9 mouse cellular contexts compared by ENCODE assay signal in the genomic region with DNA sequence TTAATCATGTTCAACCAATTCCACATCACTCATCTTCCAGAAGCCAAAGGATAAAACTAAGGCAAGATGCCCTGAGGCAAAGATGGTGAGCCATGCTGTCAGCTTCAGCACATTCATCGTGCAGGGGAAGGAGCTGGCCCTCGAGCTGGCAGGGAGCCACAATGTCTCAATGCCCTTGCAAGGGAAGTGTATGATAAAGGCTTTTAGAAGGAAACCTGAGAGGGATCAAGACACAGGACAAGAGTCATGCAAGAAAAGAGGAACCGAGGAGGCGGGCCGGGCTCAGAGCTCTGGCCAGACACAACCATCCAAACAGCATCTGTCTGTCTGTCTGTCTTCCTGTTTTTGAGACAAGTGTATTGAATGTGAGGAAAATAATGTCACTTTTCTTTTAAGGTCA.
A peak's percentile ranks its signal among the peaks of the same experiment; 100 is the strongest.
DNase-seq lines count a peak whose midpoint lies in the region; TF ChIP-seq lines count a peak whose summit lies in the region.
"Had no signal": no experiment of that assay in that cellular context is flagged by ENCODE, and none has a peak within 500 bp of the region (broad histone marks: within the 10 kb centered on the region; RNA-seq: fewer than 3 reads in every experiment).

No protein-coding gene starts in this region.

- H3K27me3 ChIP-seq in MEL (ENCODE audit: control insufficient read depth in 1 of 2, insufficient read depth in 2 of 2, low read length in 2 of 2) = peaks cover 0 to 7% of the 10 kb centered on the region in 2 experiments; a peak in 2 of 4 replicates

- peaks cover 0 to 8% of the 10 kb centered on the region in 2 experiments; a peak in 1 of 4 replicates for H3K4me1 ChIP-seq in MEL (ENCODE audit: control insufficient read depth in 1 of 2, insufficient read depth in 2 of 2, low read length in 2 of 2)

- peak overlapping the region; percentile 23; the same call in 1 of the 2 replicates for H3K27ac ChIP-seq in MEL (ENCODE audit: control insufficient read depth, low read depth, low read length)

- no peak for TF ChIP-seq POLR2A in MEL (IDR thresholded peaks at IDR 0.05; ENCODE audit: control insufficient read depth in 1 of 2, insufficient read depth in 1 of 2, low read depth in 1 of 2, low read length in 2 of 2, poor library complexity in 1 of 2)

- TF ChIP-seq RAD21 in MEL (IDR thresholded peaks at IDR 0.05; ENCODE audit: low read depth, low read length) = no peak

- intact Hi-C loops in gastrocnemius, postnatal 36 days (cut with DNase I) = no loop called here

- TF ChIP-seq CTCF in MEL (IDR thresholded peaks at IDR 0.05 in 2 of 3, conservative IDR thresholded peaks at IDR 0.05 in 1 of 3; ENCODE audit: control insufficient read depth in 1 of 3, insufficient read depth in 1 of 3, low read depth in 2 of 3, low read length in 3 of 3, poor library complexity in 1 of 3, severe bottlenecking in 1 of 3) = no peak

- H3K36me3 ChIP-seq in MEL (ENCODE audit: control insufficient read depth in 1 of 2, insufficient read depth in 2 of 2, low read length in 2 of 2) = no peaks in the 10 kb centered on the region

- H3K79me2 ChIP-seq in MEL (ENCODE audit: control insufficient read depth, insufficient read depth, low read length, poor library complexity) = no peaks in the 10 kb centered on the region

- no peaks in the 10 kb centered on the region for H3K9me3 ChIP-seq in MEL (replicated peaks; ENCODE audit: insufficient read depth, low read length)

- peak; percentile 18 to 27 for DNase-seq in kidney, postnatal 4 days
- DNase-seq in kidney, adult 18-20 months = no peak
- peak; percentile 93 for DNase-seq in MEL (ENCODE audit: low read depth, low spot score)
- peak; percentile 34 for DNase-seq in adrenal gland, postnatal 25 days
- peak; percentile 48 for DNase-seq in lung, postnatal 25 days (ENCODE audit: low spot score)
- DNase-seq in thymus, postnatal 10 days (ENCODE audit: low spot score in 2 of 2) = no peak
- DNase-seq in embryo, embryonic 10.5 days (ENCODE audit: low spot score) = no peak
- DNase-seq in gastrocnemius, postnatal 36 days = no peak
- DNase-seq: thymus, postnatal 36 days had no signal

- peak; percentile 46 to 58; a peak in 3 of 4 replicates for TF ChIP-seq EP300 in MEL (IDR thresholded peaks at IDR 0.05; ENCODE audit: low read depth in 1 of 2, low read length in 2 of 2)

- H3K9ac ChIP-seq in MEL (ENCODE audit: control insufficient read depth, low read depth, low read length, poor library complexity, severe bottlenecking) = no peak overlapping the region

- H3K4me3 ChIP-seq in MEL (ENCODE audit: control insufficient read depth in 1 of 2, insufficient read depth in 1 of 2, low read depth in 2 of 2, low read length in 2 of 2) = peak overlapping the region in 1 of 2 experiments; percentile 13; a peak in 2 of 4 replicates

TF ChIP-seq in MEL, 35 proteins besides CTCF, POLR2A, EP300 and RAD21:
- TF ChIP-seq MYB (IDR thresholded peaks at IDR 0.05; ENCODE audit: low read depth, low read length) (no peak), CHD1 (IDR thresholded peaks at IDR 0.05; ENCODE audit: low read depth, low read length) (no peak), KAT2A (conservative IDR thresholded peaks at IDR 0.05; ENCODE audit: low read depth, low read length) (no peak), GATA1 (IDR thresholded peaks at IDR 0.05; ENCODE audit: low read depth, low read length) (0 out of 2 replicates have a peak, but pooled peaks have one; percentile 20), USF1 (IDR thresholded peaks at IDR 0.05; ENCODE audit: low read depth, low read length) (no peak)

Comparison
In these comparisons a context has a peak if more than half of its experiments do, and no peak if none do; other contexts are left out.
1. DNase-seq: peak in kidney, postnatal 4 days (2 of 2), MEL (single experiment), adrenal gland, postnatal 25 days (single experiment) and lung, postnatal 25 days (single experiment); none in kidney, adult 18-20 months (single experiment), thymus, postnatal 10 days (0 of 2), embryo, embryonic 10.5 days (single experiment) and gastrocnemius, postnatal 36 days (0 of 2).